Mouse (Mus musculus) forebrain, embryonic 10.5 days (tissue): ENCODE data around the gene Edc3. TPM values are rescaled to one million over a fixed set of nuclear protein-coding genes. Genes with fewer than 3 reads are reported as not detected.

Source experiments
- DNase-seq: peaks from one replicate; pipeline ENCODE4 v3.0.0-alpha.2; 2017; ENCODE audit warnings: low spot score; ENCODE audit errors: extremely low spot score
- H3K27ac ChIP-seq: fragments of 300-500 bp; sonication (generic); 2 replicates; pipeline ENCODE4 v1.5.1; 2016; ENCODE audit warnings: mild to moderate bottlenecking
- H3K27me3 ChIP-seq: fragments of 300-500 bp; sonication (generic); 2 replicates; pipeline ENCODE4 v1.6.1; 2016; ENCODE audit warnings: mild to moderate bottlenecking; ENCODE audit not compliant: poor library complexity, severe bottlenecking
- H3K36me3 ChIP-seq: fragments of 300-500 bp; sonication (generic); replicated peaks from 2 replicates; pipeline ENCODE4 v1.6.1; 2016; ENCODE audit warnings: mild to moderate bottlenecking, moderate library complexity
- H3K4me1 ChIP-seq: fragments of 300-500 bp; sonication (generic); 2 replicates; pipeline ENCODE4 v1.6.1; 2016
- H3K4me3 ChIP-seq: fragments of 300-500 bp; sonication (generic); 2 replicates; pipeline ENCODE4 v1.5.1; 2016; ENCODE audit warnings: mild to moderate bottlenecking, moderate library complexity
- H3K9me3 ChIP-seq: fragments of 300-500 bp; sonication (generic); 2 replicates; pipeline ENCODE4 v1.6.1; 2016; ENCODE audit warnings: mild to moderate bottlenecking, moderate library complexity
- WGBS: fragments of 180-500 bp; shearing (Covaris S2); methylation state at CpG from one replicate; pipeline ENCODE4 v1.1.7; 2016; 5-methylcytosine and 5-hydroxymethylcytosine counted together
- polyA plus RNA-seq: library from polyadenylated mRNA; unstranded; fragments of >200 nt; fragmentation: Nextera tagmentation; extraction: Ambion mirVana; gene quantifications from 2 replicates; pipeline ENCODE4 v1.2.1, GENCODE M21; 2016

Gene Edc3
- polyA plus RNA-seq, 1 experiment from 2014 or later = 43.9 TPM

DNA sequence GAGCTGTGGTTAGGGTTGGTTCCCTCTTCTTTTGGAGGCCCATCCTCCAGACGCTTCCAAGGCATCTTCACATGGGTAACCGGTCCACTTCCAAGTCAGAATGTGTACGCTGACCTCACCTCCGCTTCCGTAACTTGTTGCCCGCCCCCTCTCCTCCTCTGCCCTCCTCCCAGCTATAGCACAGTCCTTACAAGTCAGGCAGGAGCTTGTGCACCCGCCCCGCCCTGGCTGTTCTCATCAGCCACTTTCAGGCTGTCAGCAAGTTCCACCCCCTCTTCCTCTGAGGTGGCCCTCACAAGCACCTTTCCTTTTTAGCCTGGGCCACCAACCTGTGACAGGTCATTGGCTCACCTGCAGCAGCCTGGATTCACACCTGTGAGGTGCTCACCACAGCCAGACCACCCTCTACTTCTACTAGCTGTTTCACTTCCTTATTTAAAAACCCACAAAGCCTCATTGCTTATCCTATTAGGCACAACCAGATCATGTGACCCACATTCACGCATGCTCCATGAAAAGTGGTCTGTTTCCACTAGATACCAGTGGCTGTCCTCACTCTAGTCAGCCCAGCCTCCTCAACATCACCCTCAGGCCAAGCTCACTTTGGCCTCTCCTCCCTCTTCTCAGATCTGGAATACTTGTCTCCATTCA lies 92.1 kb downstream of the Edc3 start:
- peaks cover 55% of the 10 kb centered on the region for H3K4me1 ChIP-seq
- no peak for DNase-seq
- 91% methylated on average over 9 of the region's 9 CpGs for WGBS
- no peaks in the 10 kb centered on the region for H3K9me3 ChIP-seq
- H3K36me3 ChIP-seq = peaks cover 62% of the 10 kb centered on the region
- no peak overlapping the region for H3K4me3 ChIP-seq
- no peak overlapping the region for H3K27ac ChIP-seq
- no peaks in the 10 kb centered on the region for H3K27me3 ChIP-seq

Other genes starting within 250 kb of the Edc3 start
- 12.9 and 15.5 TPM in 2 replicates for gene Scamp5, start 240.5 kb upstream of the Edc3 start, polyA plus RNA-seq
- gene Rpp25, start 204.5 kb upstream of the Edc3 start, polyA plus RNA-seq = 1.2 and 1.4 TPM in 2 replicates
- 686 and 693 TPM in 2 replicates for gene Cox5a, start 187.3 kb upstream of the Edc3 start, polyA plus RNA-seq
- 17.7 and 18.7 TPM in 2 replicates for gene Fam219b, start 171.0 kb upstream of the Edc3 start, polyA plus RNA-seq
- gene Mpi, start 155.8 kb upstream of the Edc3 start, polyA plus RNA-seq = 63.2 and 66.9 TPM in 2 replicates
- 51.1 and 52.8 TPM in 2 replicates for gene Scamp2, start 147.6 kb upstream of the Edc3 start, polyA plus RNA-seq
- 12.8 and 14.7 TPM in 2 replicates for gene Ulk3, start 119.1 kb upstream of the Edc3 start, polyA plus RNA-seq
- 1.9 and 2.9 TPM in 2 replicates for gene Cplx3, start 102.3 kb upstream of the Edc3 start, polyA plus RNA-seq
- gene Lman1l, start 87.8 kb upstream of the Edc3 start, polyA plus RNA-seq = not detected in 2 replicates
- 28.8 and 33.9 TPM in 2 replicates for gene Csk, start 54.9 kb upstream of the Edc3 start, polyA plus RNA-seq
- not detected in 2 replicates for gene Cyp1a2, start 24.8 kb upstream of the Edc3 start, polyA plus RNA-seq
- gene Cyp1a1, start 20.6 kb upstream of the Edc3 start, polyA plus RNA-seq = 0.14 TPM in 1 of 2 replicates, not detected in the other
- gene Clk3, start 57.3 kb downstream of the Edc3 start, polyA plus RNA-seq = 92.5 and 95.1 TPM in 2 replicates
- gene Arid3b, start 128.3 kb downstream of the Edc3 start, polyA plus RNA-seq = 41.0 and 41.7 TPM in 2 replicates
- 109 and 111 TPM in 2 replicates for gene Ubl7, start 202.4 kb downstream of the Edc3 start, polyA plus RNA-seq
- gene Sema7a, start 231.6 kb downstream of the Edc3 start, polyA plus RNA-seq = 0.14 and 0.75 TPM in 2 replicates